Mouse (Mus musculus) stomach, adult 2 months (tissue): ENCODE data around the gene Cfap43. TPM values are rescaled to one million over a fixed set of nuclear protein-coding genes. Genes with fewer than 3 reads are reported as not detected.

Experiments
- polyA plus RNA-seq: library from polyadenylated mRNA; depleted of rRNA; stranded (reverse); fragments of >200 nt; gene quantifications from 2 replicates; pipeline ENCODE4 v1.2.3, GENCODE M21; 2012; rRNA removed

Cfap43 gene
- 0.11 and 0.88 TPM in 2 replicates for polyA plus RNA-seq

GRCm38 (mm10) chr19:47919126-47919965 is at the start of gene Cfap43, which contains the start of gene Itprip:
Gene Cfap43 (minus strand): TSS chr19:47919287.
Gene Itprip (minus strand): TSS chr19:47919299.

GRCm38 (mm10) chr19:47937443-47938406 is 18.6 kb upstream of the Cfap43 start, which contains the start of gene Cfap58:
Gene Cfap58 (plus strand): TSS chr19:47937675.

GRCm38 (mm10) chr19:47865353-47865947 is 53.6 kb downstream of the Cfap43 start, which contains the start of gene Gsto2:
Gene Gsto2 (plus strand): TSS chr19:47865534.

GRCm38 (mm10) chr19:47854796-47855783 is 64.0 kb downstream of the Cfap43 start, which contains the start of gene Gsto1:
Gene Gsto1 (plus strand): TSS chr19:47854970.

GRCm38 (mm10) chr19:47731071-47731881 is 187.8 kb downstream of the Cfap43 start, which contains the start of gene Sfr1:
Gene Sfr1 (plus strand): TSS chr19:47731682.

DNA sequence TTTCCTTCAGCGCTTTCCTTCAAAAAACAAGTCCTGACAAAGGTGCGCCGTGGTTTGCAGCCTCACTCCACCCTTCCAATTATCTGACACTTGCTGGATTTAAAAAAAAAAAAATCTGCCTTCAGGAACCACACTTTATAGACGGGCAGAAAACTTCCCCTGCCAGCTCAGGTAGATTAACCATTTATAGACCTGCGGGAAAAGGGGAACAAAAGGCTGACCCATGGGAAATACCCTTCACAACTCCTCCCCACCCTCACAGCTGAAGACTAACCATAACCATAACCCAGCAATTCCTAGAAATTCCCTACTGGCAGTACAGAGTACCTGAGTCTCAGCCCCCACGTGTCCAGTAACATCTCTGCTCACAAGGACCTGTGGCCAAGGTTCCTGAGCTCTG is 227.1 kb downstream of the Cfap43 start, which contains the start of gene Col17a1:
Gene Col17a1, minus strand, starts transcription at position 101 of the 400 bp plus-strand sequence.

Other genes with a start within 250 kb of the Cfap43 start
- gene Col17a1, start 227.2 kb downstream of the Cfap43 start, polyA plus RNA-seq: 11.9 and 20.6 TPM in 2 replicates
- gene Sfr1, start 187.6 kb downstream of the Cfap43 start, polyA plus RNA-seq: 16.3 and 19.1 TPM in 2 replicates
- gene Gsto1, start 64.3 kb downstream of the Cfap43 start, polyA plus RNA-seq: 590 and 598 TPM in 2 replicates
- 0.44 and 0.98 TPM in 2 replicates for gene Gsto2, start 53.8 kb downstream of the Cfap43 start, polyA plus RNA-seq
- gene Itprip, start within 50 bp of the Cfap43 start, polyA plus RNA-seq: 4.3 and 5.7 TPM in 2 replicates
- not detected in 2 replicates for gene Cfap58, start 18.4 kb upstream of the Cfap43 start, polyA plus RNA-seq